Mouse (Mus musculus) erythroblast, embryonic 14.5 days (primary cell): ENCODE data around the gene Dgkb.

ENCODE experiments used
- GATA1 ChIP-seq: IDR thresholded peaks from 2 replicates; pipeline ENCODE4 v1.6.1; 2012; ENCODE audit warnings: low read length, inconsistent platforms, mixed read lengths
- TAL1 ChIP-seq: IDR thresholded peaks from 3 replicates; pipeline ENCODE4 v1.6.1; 2012; ENCODE audit warnings: low read length, inconsistent platforms, mixed read lengths

- TF ChIP-seq GATA1 (no peak), TAL1 (no peak)
Measured at GRCm38 (mm10) chr12:38589951-38590350, 772.4 kb downstream of the Dgkb start.
